Mouse (Mus musculus): ENCODE data around the gene Wars2. TPM values are rescaled to one million over a fixed set of nuclear protein-coding genes. Genes with fewer than 3 reads are reported as not detected.

The Wars2 gene
- polyA plus RNA-seq, 1 experiment: 5.3 TPM

DNA sequence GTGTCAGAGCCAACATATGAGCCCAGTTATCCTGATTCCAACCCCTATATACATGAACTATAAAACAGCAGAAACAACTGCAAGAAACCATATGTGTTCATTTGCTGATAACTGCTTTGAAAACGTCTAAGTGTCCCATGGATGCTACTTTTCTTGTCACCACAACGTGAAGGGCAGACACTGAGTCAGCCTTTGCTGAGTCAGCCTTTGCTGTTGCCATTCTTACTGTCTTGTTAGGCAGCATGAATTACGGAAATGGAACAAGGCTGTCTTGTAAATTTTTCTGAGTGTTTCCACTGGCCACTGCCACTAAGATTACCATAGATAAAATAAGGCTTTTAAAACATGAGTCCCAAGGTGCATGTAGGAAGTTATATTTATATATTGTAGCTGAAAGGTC, 7.0 kb downstream of the Wars2 start:
- TF ChIP-seq POLR2A (IDR thresholded peaks at IDR 0.05; ENCODE audit: borderline replicate concordance, low read depth, low read length) (no peak), CTCF (IDR thresholded peaks at IDR 0.05; ENCODE audit: low read depth, low read length) (no peak)
- no peaks in the 10 kb centered on the region for H3K4me1 ChIP-seq (ENCODE audit: control insufficient read depth, insufficient read depth, low read length)
- no peak overlapping the region for H3K4me3 ChIP-seq (ENCODE audit: insufficient read depth, low read length)
- H3K27ac ChIP-seq (ENCODE audit: insufficient read depth, low read depth, low read length): no peak overlapping the region

DNA sequence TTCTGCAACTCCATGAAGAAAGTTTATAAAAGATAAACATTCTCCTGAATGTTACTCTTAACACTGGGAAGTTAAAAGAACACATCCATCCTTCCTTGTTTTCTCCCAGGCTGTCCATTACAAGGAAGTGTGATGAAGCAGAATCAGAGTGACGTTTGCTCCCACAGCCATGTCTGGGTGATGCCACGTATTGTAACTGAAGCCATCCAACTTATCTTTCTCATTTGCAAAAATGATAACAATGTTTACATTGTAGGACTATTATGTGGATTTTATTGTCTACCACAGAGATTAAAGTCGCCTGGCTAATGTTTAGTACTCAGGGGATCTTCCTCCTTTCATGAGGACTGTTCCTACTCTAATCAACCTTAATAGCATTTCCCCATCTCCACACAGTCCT, 8.2 kb downstream of the Wars2 start:
- Histone ChIP-seq H3K4me3 (ENCODE audit: insufficient read depth, low read length) (no peak overlapping the region), H3K27ac (ENCODE audit: insufficient read depth, low read depth, low read length) (no peak overlapping the region), H3K4me1 (ENCODE audit: control insufficient read depth, insufficient read depth, low read length) (no peaks in the 10 kb centered on the region)
- TF ChIP-seq POLR2A (IDR thresholded peaks at IDR 0.05; ENCODE audit: borderline replicate concordance, low read depth, low read length) (no peak), CTCF (IDR thresholded peaks at IDR 0.05; ENCODE audit: low read depth, low read length) (no peak)

DNA sequence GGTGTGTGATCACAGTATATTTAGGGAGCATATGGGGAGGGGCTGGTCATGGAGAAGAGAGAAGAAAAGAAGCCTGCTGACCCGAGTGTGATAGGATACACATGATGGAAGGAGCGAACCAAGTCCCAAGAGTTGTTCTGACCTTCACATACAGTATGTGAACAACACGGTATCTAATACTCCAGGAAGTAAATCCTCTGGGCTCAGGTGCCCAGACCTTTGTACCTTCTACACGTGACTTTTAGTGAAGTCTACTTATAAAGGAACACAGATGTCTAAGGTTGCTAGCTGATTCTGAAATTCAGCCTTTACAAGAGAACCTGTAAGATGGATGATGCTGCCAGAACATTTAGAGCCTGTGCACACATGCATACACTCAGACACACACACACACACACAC, 15.4 kb downstream of the Wars2 start:
- Histone ChIP-seq H3K4me1 (ENCODE audit: control insufficient read depth, insufficient read depth, low read length) (no peaks in the 10 kb centered on the region), H3K4me3 (ENCODE audit: insufficient read depth, low read length) (no peak overlapping the region), H3K27ac (ENCODE audit: insufficient read depth, low read depth, low read length) (no peak overlapping the region)
- TF ChIP-seq CTCF (IDR thresholded peaks at IDR 0.05; ENCODE audit: low read depth, low read length) (no peak), POLR2A (IDR thresholded peaks at IDR 0.05; ENCODE audit: borderline replicate concordance, low read depth, low read length) (no peak)

DNA sequence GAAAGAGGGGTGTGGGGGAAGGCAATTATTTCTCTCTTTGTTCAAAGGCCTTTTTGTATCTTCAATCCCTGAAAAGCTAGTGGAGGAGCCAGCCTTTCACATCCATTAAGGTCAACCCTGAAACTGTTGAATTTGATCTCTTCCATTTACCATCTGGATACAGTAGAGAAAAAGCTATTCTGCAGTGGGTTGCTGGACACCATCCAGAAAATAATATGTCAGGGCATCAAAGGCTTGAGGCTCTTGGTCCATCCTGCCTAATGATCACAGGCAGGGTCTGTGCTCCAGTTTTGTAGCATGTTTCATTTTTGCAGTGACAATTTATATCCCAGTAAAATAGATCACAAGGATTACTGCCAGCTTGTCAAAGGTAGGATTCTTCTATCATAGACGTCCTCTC, 16.1 kb downstream of the Wars2 start:
- TF ChIP-seq CTCF (IDR thresholded peaks at IDR 0.05; ENCODE audit: low read depth, low read length) (no peak), POLR2A (IDR thresholded peaks at IDR 0.05; ENCODE audit: borderline replicate concordance, low read depth, low read length) (no peak)
- H3K4me3 ChIP-seq (ENCODE audit: insufficient read depth, low read length): no peak overlapping the region
- H3K4me1 ChIP-seq (ENCODE audit: control insufficient read depth, insufficient read depth, low read length): no peaks in the 10 kb centered on the region

DNA sequence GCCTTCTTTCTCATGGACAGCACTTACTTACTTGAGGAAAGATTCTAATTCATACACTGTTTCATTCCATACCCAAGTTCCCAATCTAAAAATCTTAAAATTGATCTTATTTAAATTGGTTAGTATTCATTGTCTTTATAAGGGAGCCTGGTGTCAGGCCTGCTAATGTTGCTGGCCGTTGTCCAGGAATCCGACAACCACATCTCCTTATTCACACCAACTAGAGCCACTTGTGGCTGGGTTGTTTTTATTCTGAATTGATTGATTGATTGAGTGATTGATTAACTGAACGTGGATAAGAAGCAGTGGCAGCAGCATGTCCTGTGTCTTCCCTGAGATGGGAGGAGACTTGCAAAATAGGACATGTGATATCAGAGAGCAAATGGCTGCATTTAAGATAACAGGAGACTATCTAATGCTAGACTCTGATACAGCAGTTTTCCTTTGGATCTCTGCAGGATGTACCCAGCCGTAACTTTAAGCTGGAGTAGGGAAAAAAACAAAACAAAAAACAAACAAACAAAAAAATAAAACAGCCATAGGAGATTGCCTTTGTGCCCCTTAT, 16.7 kb downstream of the Wars2 start:
- TF ChIP-seq CTCF (IDR thresholded peaks at IDR 0.05; ENCODE audit: low read depth, low read length): no peak
- TF ChIP-seq POLR2A (IDR thresholded peaks at IDR 0.05; ENCODE audit: borderline replicate concordance, low read depth, low read length): no peak
- Histone ChIP-seq H3K4me1 (ENCODE audit: control insufficient read depth, insufficient read depth, low read length) (no peaks in the 10 kb centered on the region), H3K27ac (ENCODE audit: insufficient read depth, low read depth, low read length) (no peak overlapping the region), H3K4me3 (ENCODE audit: insufficient read depth, low read length) (no peak overlapping the region)

More for the DNA sequence above, 16.1 kb downstream of the Wars2 start:
- no peak overlapping the region for H3K27ac ChIP-seq (ENCODE audit: insufficient read depth, low read depth, low read length)

DNA sequence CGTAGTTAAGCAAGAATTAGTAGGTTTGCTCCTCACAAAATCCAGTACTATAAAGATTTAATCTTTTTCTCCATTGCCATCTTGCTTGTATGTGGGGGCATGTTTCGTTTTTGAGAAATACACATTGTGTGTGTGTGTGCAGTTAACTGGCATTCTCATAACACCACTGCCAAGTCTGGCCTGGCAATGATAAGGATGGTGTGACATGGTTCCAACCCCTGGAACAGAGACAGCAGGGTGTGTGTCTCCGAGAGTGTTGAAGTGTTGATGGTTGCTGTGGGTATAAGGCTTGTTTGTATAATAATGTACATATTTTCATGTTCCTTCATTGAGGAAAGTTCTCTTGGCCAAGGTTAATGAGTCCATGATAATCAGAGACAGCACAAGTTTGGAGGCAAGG, 19.1 kb downstream of the Wars2 start:
- no peak overlapping the region for H3K27ac ChIP-seq (ENCODE audit: insufficient read depth, low read depth, low read length)
- H3K4me3 ChIP-seq (ENCODE audit: insufficient read depth, low read length): no peak overlapping the region
- TF ChIP-seq CTCF (IDR thresholded peaks at IDR 0.05; ENCODE audit: low read depth, low read length) (no peak), POLR2A (IDR thresholded peaks at IDR 0.05; ENCODE audit: borderline replicate concordance, low read depth, low read length) (no peak)
- no peaks in the 10 kb centered on the region for H3K4me1 ChIP-seq (ENCODE audit: control insufficient read depth, insufficient read depth, low read length)

DNA sequence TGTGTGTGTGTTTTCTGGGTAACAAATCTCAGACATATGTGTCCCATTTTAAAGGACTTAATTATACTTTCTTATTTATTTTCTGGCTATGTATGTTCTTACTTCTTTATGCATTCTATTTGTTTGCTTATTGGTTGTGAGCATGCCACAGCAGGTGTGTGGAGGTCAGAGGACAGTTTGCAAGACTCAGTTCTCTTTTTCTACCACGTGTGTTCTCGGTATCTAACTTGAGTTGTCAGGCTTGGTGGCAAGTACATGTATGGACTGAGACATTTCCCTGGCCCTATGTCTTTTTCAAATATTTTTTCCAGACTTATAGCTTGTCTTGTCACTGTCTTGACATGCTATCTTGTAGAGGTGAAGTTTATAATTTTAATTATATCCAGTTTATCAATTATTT, 21.3 kb downstream of the Wars2 start:
- TF ChIP-seq POLR2A (IDR thresholded peaks at IDR 0.05; ENCODE audit: borderline replicate concordance, low read depth, low read length) (no peak), CTCF (IDR thresholded peaks at IDR 0.05; ENCODE audit: low read depth, low read length) (no peak)
- Histone ChIP-seq H3K4me3 (ENCODE audit: insufficient read depth, low read length) (no peak overlapping the region), H3K27ac (ENCODE audit: insufficient read depth, low read depth, low read length) (no peak overlapping the region), H3K4me1 (ENCODE audit: control insufficient read depth, insufficient read depth, low read length) (no peaks in the 10 kb centered on the region)

DNA sequence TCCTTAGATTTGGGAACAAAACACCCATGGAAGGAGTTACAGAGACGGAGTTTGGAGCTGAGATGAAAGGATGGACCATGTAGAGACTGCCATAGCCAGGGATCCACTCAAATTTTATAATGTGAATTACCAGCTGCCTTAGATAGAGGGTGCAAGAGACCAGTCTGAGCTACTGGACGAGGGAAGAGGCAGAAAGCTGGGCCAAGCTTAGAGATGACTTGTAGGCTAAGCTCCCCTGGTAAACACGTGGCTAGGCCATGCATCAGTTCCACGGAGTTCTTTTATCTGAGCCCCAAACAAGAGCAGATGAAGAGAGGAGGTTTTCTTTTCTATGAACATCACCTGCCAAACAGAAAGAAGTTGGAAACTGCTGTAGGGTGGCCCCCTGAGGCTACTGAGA, 26.9 kb downstream of the Wars2 start:
- no peaks in the 10 kb centered on the region for H3K4me1 ChIP-seq (ENCODE audit: control insufficient read depth, insufficient read depth, low read length)
- no peak for TF ChIP-seq POLR2A (IDR thresholded peaks at IDR 0.05; ENCODE audit: borderline replicate concordance, low read depth, low read length)
- TF ChIP-seq CTCF (IDR thresholded peaks at IDR 0.05; ENCODE audit: low read depth, low read length): no peak
- no peak overlapping the region for H3K27ac ChIP-seq (ENCODE audit: insufficient read depth, low read depth, low read length)
- no peak overlapping the region for H3K4me3 ChIP-seq (ENCODE audit: insufficient read depth, low read length)

DNA sequence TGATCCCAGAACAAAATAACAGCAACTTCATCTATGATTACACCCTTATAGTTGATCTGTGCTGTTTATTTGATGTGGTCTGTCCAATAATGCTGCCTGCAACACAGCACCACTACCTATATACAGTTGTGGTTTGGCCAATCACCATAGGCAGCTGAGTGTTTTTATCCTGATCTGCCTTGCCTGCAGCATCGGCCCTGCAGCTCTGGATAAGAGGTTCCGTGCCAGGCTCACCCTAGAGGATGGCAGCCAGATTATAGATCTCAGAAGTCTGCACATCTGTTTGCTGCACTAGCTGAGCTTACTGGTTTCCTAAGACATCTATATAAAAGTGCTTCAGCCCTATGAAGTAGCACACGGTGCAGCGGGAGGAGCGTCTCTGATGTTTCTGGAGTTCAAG, 32.3 kb downstream of the Wars2 start:
- TF ChIP-seq CTCF (IDR thresholded peaks at IDR 0.05; ENCODE audit: low read depth, low read length): no peak
- TF ChIP-seq POLR2A (IDR thresholded peaks at IDR 0.05; ENCODE audit: borderline replicate concordance, low read depth, low read length): no peak

DNA sequence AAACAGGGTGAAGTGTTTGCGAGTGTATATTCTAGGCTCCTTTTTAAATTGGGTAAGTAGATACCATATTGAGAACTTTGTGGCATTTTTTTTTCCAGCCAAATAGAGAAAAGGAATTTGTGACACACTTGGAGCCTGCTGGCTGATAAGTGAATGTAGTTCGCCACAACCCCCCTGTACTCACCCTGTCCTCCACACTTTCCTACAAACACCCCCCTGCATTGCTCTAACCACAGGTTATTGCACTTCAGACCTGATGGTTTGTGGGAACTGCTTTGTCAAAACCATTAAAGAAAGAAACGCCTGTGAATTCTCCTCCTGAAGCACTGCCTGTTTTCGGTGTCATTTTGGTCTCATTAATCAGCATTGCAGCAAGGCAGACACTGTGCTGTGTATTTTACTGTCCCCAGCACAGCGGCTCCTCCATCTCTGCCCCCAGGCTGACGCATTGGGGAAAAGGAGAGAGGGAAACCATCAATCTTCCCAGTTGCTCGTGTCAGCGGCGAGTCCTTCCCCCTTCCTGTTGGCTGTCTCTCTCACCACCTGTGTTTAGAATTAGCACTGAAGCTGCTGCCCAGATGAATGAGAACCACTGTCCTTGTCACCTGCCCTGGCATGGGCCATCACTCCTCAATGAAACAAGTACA, 33.9 kb downstream of the Wars2 start:
- H3K27ac ChIP-seq (ENCODE audit: insufficient read depth, low read depth, low read length): no peak overlapping the region
- no peak for TF ChIP-seq CTCF (IDR thresholded peaks at IDR 0.05; ENCODE audit: low read depth, low read length)
- no peak for TF ChIP-seq POLR2A (IDR thresholded peaks at IDR 0.05; ENCODE audit: borderline replicate concordance, low read depth, low read length)
- H3K4me3 ChIP-seq (ENCODE audit: insufficient read depth, low read length): no peak overlapping the region

More for the DNA sequence above, 32.3 kb downstream of the Wars2 start:
- H3K4me3 ChIP-seq (ENCODE audit: insufficient read depth, low read length): no peak overlapping the region
- no peaks in the 10 kb centered on the region for H3K4me1 ChIP-seq (ENCODE audit: control insufficient read depth, insufficient read depth, low read length)
- no peak overlapping the region for H3K27ac ChIP-seq (ENCODE audit: insufficient read depth, low read depth, low read length)

More for the DNA sequence above, 33.9 kb downstream of the Wars2 start:
- H3K4me1 ChIP-seq (ENCODE audit: control insufficient read depth, insufficient read depth, low read length): no peaks in the 10 kb centered on the region
